Mouse (Mus musculus) C2C12 (cell line): ENCODE results near the gene Echs1. TPM values are rescaled to one million over a fixed set of nuclear protein-coding genes. Genes with fewer than 3 reads are reported as not detected.

Experiments used
- H3K27me3 ChIP-seq: one replicate; pipeline ENCODE4 v1.6.1; 2011; ENCODE audit not compliant: control insufficient read depth, insufficient read depth, insufficient read length
- H3K36me3 ChIP-seq: one replicate; pipeline ENCODE4 v1.6.1; 2011; ENCODE audit not compliant: control insufficient read depth, insufficient read depth
- H3K4me3 ChIP-seq: one replicate; pipeline ENCODE4 v1.5.1; 2011; ENCODE audit warnings: mild to moderate bottlenecking, control low read depth; ENCODE audit not compliant: poor library complexity, insufficient read depth, severe bottlenecking
- H3K79me2 ChIP-seq: one replicate; pipeline ENCODE4 v1.6.1; 2011; ENCODE audit not compliant: control insufficient read depth, insufficient read depth
- H3K79me3 ChIP-seq: one replicate; pipeline ENCODE4 v1.6.1; 2011; ENCODE audit warnings: low read depth, control low read depth
- H3ac ChIP-seq: one replicate; pipeline ENCODE3; 2011; ENCODE audit warnings: low read depth; ENCODE audit not compliant: control insufficient read depth, insufficient read length
- CEBPB ChIP-seq: IDR thresholded peaks from one replicate; pipeline ENCODE4 v1.6.1; 2011; ENCODE audit warnings: low read depth, mild to moderate bottlenecking, control low read depth, moderate library complexity
- CTCF ChIP-seq: IDR thresholded peaks from one replicate; pipeline ENCODE4 v1.5.1; 2011; ENCODE audit not compliant: control insufficient read depth, insufficient read depth, insufficient read length
- FOSL1 ChIP-seq: IDR thresholded peaks from one replicate; pipeline ENCODE4 v1.8.0; 2011; ENCODE audit warnings: mild to moderate bottlenecking, low read length; ENCODE audit not compliant: poor library complexity, insufficient read depth, severe bottlenecking
- MAX ChIP-seq: IDR thresholded peaks from one replicate; pipeline ENCODE4 v1.6.1; 2011; ENCODE audit warnings: mild to moderate bottlenecking, control low read depth
- MYOD1 ChIP-seq: IDR thresholded peaks from one replicate; pipeline ENCODE4 v1.6.1; 2011; ENCODE audit warnings: low read depth; ENCODE audit not compliant: control insufficient read depth, insufficient read length
- MYOG ChIP-seq: IDR thresholded peaks from one replicate; pipeline ENCODE4 v1.6.1; 2011; ENCODE audit not compliant: control insufficient read depth, insufficient read length; ENCODE audit errors: extremely low read depth
- USF1 ChIP-seq: IDR thresholded peaks from one replicate; pipeline ENCODE4 v1.6.1; 2011; ENCODE audit warnings: low read depth, mild to moderate bottlenecking, control low read depth, moderate library complexity
- polyA plus RNA-seq: library from polyadenylated mRNA; unstranded; fragments of >200 nt; fragmentation: generic; extraction: Trizol; gene quantifications from one replicate; pipeline ENCODE4 v1.2.1, GENCODE M21; 2012; ENCODE audit warnings: missing spikeins

Echs1 gene
- polyA plus RNA-seq, 1 experiment, result 149 TPM

GRCm38 (mm10) chr7:140090601-140091000 is 25.7 kb downstream of the Echs1 start:
- TF ChIP-seq CTCF (no peak), MAX (no peak), CEBPB (no peak), MYOD1 (no peak), USF1 (no peak), MYOG (no peak), FOSL1 (no peak)
- no peak overlapping the region for H3ac ChIP-seq

GRCm38 (mm10) chr7:140082242-140082678 is 34.0 kb downstream of the Echs1 start, which contains the start of gene Caly:
Caly (minus strand) TSS chr7:140082548.
- TF ChIP-seq CEBPB, result no peak
- TF ChIP-seq USF1, result no peak
- no peak for TF ChIP-seq MYOG
- no peak for TF ChIP-seq MAX
- no peak for TF ChIP-seq MYOD1
- TF ChIP-seq FOSL1, result no peak
- TF ChIP-seq CTCF, result no peak
- no peaks in the 10 kb centered on the region for H3K36me3 ChIP-seq

More at GRCm38 (mm10) chr7:140090601-140091000, 25.7 kb downstream of the Echs1 start:
- H3K36me3 ChIP-seq, result no peaks in the 10 kb centered on the region
- no peak overlapping the region for H3K4me3 ChIP-seq
- H3K79me3 ChIP-seq, result no peaks in the 10 kb centered on the region
- no peaks in the 10 kb centered on the region for H3K27me3 ChIP-seq
- H3K79me2 ChIP-seq, result no peaks in the 10 kb centered on the region

GRCm38 (mm10) chr7:140081408-140082241 is 34.7 kb downstream of the Echs1 start:
- TF ChIP-seq USF1 (no peak), MYOG (no peak), MYOD1 (no peak), CEBPB (no peak), MAX (no peak), FOSL1 (no peak)
- no peak overlapping the region for H3K4me3 ChIP-seq
- no peaks in the 10 kb centered on the region for H3K79me3 ChIP-seq
- H3K36me3 ChIP-seq, result no peaks in the 10 kb centered on the region
- no peak overlapping the region for H3ac ChIP-seq
- no peaks in the 10 kb centered on the region for H3K79me2 ChIP-seq
- H3K27me3 ChIP-seq, result no peaks in the 10 kb centered on the region

More at GRCm38 (mm10) chr7:140082242-140082678, 34.0 kb downstream of the Echs1 start, which contains the start of gene Caly:
- no peaks in the 10 kb centered on the region for H3K27me3 ChIP-seq
- H3ac ChIP-seq, result no peak within 1 kb of the TSS
- no peaks in the 10 kb centered on the region for H3K79me3 ChIP-seq
- no peak within 1 kb of the TSS for H3K4me3 ChIP-seq
- H3K79me2 ChIP-seq, result no peaks in the 10 kb centered on the region

- TF ChIP-seq FOSL1 (no peak), MYOG (no peak), MYOD1 (no peak), MAX (no peak), CEBPB (no peak), USF1 (no peak)
- no peaks in the 10 kb centered on the region for H3K79me3 ChIP-seq
- H3K27me3 ChIP-seq, result no peaks in the 10 kb centered on the region
- H3K4me3 ChIP-seq, result no peak overlapping the region
- H3ac ChIP-seq, result no peak overlapping the region
- H3K36me3 ChIP-seq, result no peaks in the 10 kb centered on the region
- no peaks in the 10 kb centered on the region for H3K79me2 ChIP-seq
Observed at GRCm38 (mm10) chr7:140080503-140081156, 35.6 kb downstream of the Echs1 start.

GRCm38 (mm10) chr7:140078711-140079110 is 37.6 kb downstream of the Echs1 start:
- Histone ChIP-seq H3K79me3 (no peaks in the 10 kb centered on the region), H3K36me3 (no peaks in the 10 kb centered on the region), H3K79me2 (no peaks in the 10 kb centered on the region), H3ac (no peak overlapping the region), H3K27me3 (no peaks in the 10 kb centered on the region), H3K4me3 (no peak overlapping the region)
- TF ChIP-seq MYOG (no peak), CTCF (peak; percentile 44)

- H3K36me3 ChIP-seq, result no peaks in the 10 kb centered on the region
- H3K4me3 ChIP-seq, result no peak overlapping the region
- H3K27me3 ChIP-seq, result peaks cover 3% of the 10 kb centered on the region
- no peaks in the 10 kb centered on the region for H3K79me3 ChIP-seq
- no peak overlapping the region for H3ac ChIP-seq
- no peaks in the 10 kb centered on the region for H3K79me2 ChIP-seq
- no peak for TF ChIP-seq CEBPB
Observed at GRCm38 (mm10) chr7:140077698-140078097, 38.6 kb downstream of the Echs1 start.
